20 mouse cellular contexts compared by ENCODE assay signal in genomic region chr4:71283147-71283546, GRCm38 (mm10).
"Had no signal": no experiment of that assay in that cellular context is flagged by ENCODE, and none has a peak within 500 bp of the region (broad histone marks: within the 10 kb centered on the region; RNA-seq: fewer than 3 reads in every experiment).

No protein-coding gene starts in this region.

- ATAC-seq: liver, postnatal 0 days; lung, postnatal 0 days; midbrain, embryonic 16.5 days had no signal

- H3K36me3 ChIP-seq: lung, embryonic 15.5 days; midbrain, embryonic 10.5 days; midbrain, embryonic 12.5 days; neural tube, embryonic 13.5 days; neural tube, embryonic 15.5 days; stomach, embryonic 15.5 days had no signal

- DNase-seq: liver, postnatal 0 days; lung, adult 2 months; lung, postnatal 4 days; midbrain, embryonic 14.5 days; retina, postnatal 1 day; right cerebral cortex, adult 18-20 months; right cerebral cortex, postnatal 25 days; right cerebral cortex, postnatal 4 days; spleen, adult 18-20 months; thymus, adult 2 months; thymus, postnatal 25 days; thymus, postnatal 4 days had no signal

- H3K27me3 ChIP-seq: lung, embryonic 15.5 days; midbrain, embryonic 12.5 days; neural tube, embryonic 13.5 days; neural tube, embryonic 15.5 days; stomach, embryonic 15.5 days had no signal
